Mouse (Mus musculus) G1E (cell line): ENCODE measurements around the gene Pllp.

ENCODE experiments used
- CTCF ChIP-seq: IDR thresholded peaks from 2 replicates; pipeline ENCODE4 v1.5.1; 2012; ENCODE audit warnings: low read depth, low read length, inconsistent platforms, mixed read lengths
- GATA1 ChIP-seq: IDR thresholded peaks from 2 replicates; pipeline ENCODE4 v1.6.1; 2012; ENCODE audit warnings: borderline replicate concordance, low read length, inconsistent platforms, mixed read lengths
- POLR2AphosphoS5 ChIP-seq: IDR thresholded peaks from 2 replicates; pipeline ENCODE4 v1.6.1; 2012; ENCODE audit warnings: low read depth, low read length, inconsistent platforms; ENCODE audit not compliant: insufficient replicate concordance
- TAL1 ChIP-seq: conservative IDR thresholded peaks from 2 replicates; pipeline ENCODE4 v1.6.1; 2012; ENCODE audit warnings: low read depth, low read length, inconsistent platforms, mixed read lengths

DNA sequence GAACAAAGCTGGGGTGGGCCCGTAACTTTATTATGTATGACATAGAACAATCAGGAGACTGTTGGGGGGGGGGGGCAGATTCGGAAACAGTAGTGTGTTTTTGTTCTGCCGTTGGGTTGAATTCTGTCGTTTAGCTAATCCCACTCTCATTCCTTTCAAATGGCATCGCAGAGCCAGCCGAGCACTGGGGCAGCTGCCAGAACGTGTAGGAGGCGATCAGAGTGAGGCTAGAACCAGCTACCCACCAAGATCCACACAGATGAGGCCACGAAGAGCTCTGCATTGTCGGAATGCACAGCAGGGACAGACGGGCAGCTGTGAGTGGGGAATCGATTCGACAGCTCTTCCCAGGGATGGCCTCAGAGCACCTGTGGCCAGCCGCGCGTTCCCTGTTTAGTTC, 3.3 kb upstream of the Pllp start:
- TF ChIP-seq CTCF (no peak), GATA1 (no peak), TAL1 (no peak), POLR2AphosphoS5 (no peak)
